Mouse (Mus musculus): ENCODE results near the gene Mrps21. TPM values are rescaled to one million over a fixed set of nuclear protein-coding genes. Genes with fewer than 3 reads are reported as not detected.

Mrps21 gene
- polyA plus RNA-seq, 2 experiments: 155 to 303 TPM

- Histone ChIP-seq H3K9me3 (ENCODE audit: control insufficient read depth, low read length) (no peaks in the 10 kb centered on the region), H3K4me3 (replicated peaks; ENCODE audit: low read length) (peak overlapping the region; percentile 39), H3K36me3 (ENCODE audit: control insufficient read depth, insufficient read depth, low read length) (no peaks in the 10 kb centered on the region), H3K9ac (ENCODE audit: low read depth, low read length, severe bottlenecking) (peak overlapping the region; percentile 51), H3K27ac (replicated peaks; ENCODE audit: low read depth, low read length) (no peak overlapping the region), H3K4me1 (ENCODE audit: control insufficient read depth, insufficient read depth, low read length) (peaks cover 26% of the 10 kb centered on the region), H3K4me2 (replicated peaks; ENCODE audit: low read depth, low read length, severe bottlenecking) (peak overlapping the region; percentile 89), H3K27me3 (ENCODE audit: control insufficient read depth, insufficient read depth, low read length) (no peaks in the 10 kb centered on the region)
- DNase-seq (ENCODE audit: low spot score) (peak; percentile 74), ATAC-seq (ENCODE audit: low FRiP score, low read depth) (peak; percentile 38; the same call in 1 of the 2 replicates)
- WGBS: under 1% methylated on average over 12 of the region's 12 CpGs
- no peak for TF ChIP-seq POLR2A (IDR thresholded peaks at IDR 0.05; ENCODE audit: borderline replicate concordance, extremely low read depth, insufficient read depth, insufficient read length)
Measured at GRCm38 (mm10) chr3:95905940-95906492, 34.7 kb upstream of the Mrps21 start.

GRCm38 (mm10) chr3:95905146-95905939 is 34.0 kb upstream of the Mrps21 start:
- DNase-seq (ENCODE audit: low spot score): peak; percentile 10
- Histone ChIP-seq H3K4me1 (ENCODE audit: control insufficient read depth, insufficient read depth, low read length) (peaks cover 26% of the 10 kb centered on the region), H3K4me2 (replicated peaks; ENCODE audit: low read depth, low read length, severe bottlenecking) (peak overlapping the region; percentile 89), H3K9ac (ENCODE audit: low read depth, low read length, severe bottlenecking) (peak overlapping the region; percentile 51), H3K36me3 (ENCODE audit: control insufficient read depth, insufficient read depth, low read length) (no peaks in the 10 kb centered on the region), H3K9me3 (ENCODE audit: control insufficient read depth, low read length) (no peaks in the 10 kb centered on the region), H3K27ac (replicated peaks; ENCODE audit: low read depth, low read length) (no peak overlapping the region), H3K27me3 (ENCODE audit: control insufficient read depth, insufficient read depth, low read length) (no peaks in the 10 kb centered on the region), H3K4me3 (replicated peaks; ENCODE audit: low read length) (peak overlapping the region; percentile 39)
- TF ChIP-seq POLR2A (IDR thresholded peaks at IDR 0.05; ENCODE audit: borderline replicate concordance, extremely low read depth, insufficient read depth, insufficient read length): no peak
- under 1% methylated on average over 18 of the region's 18 CpGs for WGBS
- 0 out of 2 replicates have a peak, but pooled peaks have one; percentile 21 for ATAC-seq (ENCODE audit: low FRiP score, low read depth)

- WGBS: under 1% methylated on average over 15 of the region's 15 CpGs
- DNase-seq (ENCODE audit: low spot score) (no peak), ATAC-seq (ENCODE audit: low FRiP score, low read depth) (no peak)
- no peaks in the 10 kb centered on the region for H3K27me3 ChIP-seq (ENCODE audit: control insufficient read depth, insufficient read depth, low read length)
- no peaks in the 10 kb centered on the region for H3K9me3 ChIP-seq (ENCODE audit: control insufficient read depth, low read length)
- H3K4me2 ChIP-seq (replicated peaks; ENCODE audit: low read depth, low read length, severe bottlenecking): peak within 1 kb of the TSS; percentile 89
- peak within 1 kb of the TSS; percentile 51 for H3K9ac ChIP-seq (ENCODE audit: low read depth, low read length, severe bottlenecking)
- no peak within 1 kb of the TSS for H3K27ac ChIP-seq (replicated peaks; ENCODE audit: low read depth, low read length)
- H3K4me3 ChIP-seq (replicated peaks; ENCODE audit: low read length): peak within 1 kb of the TSS; percentile 39
- no peaks in the 10 kb centered on the region for H3K36me3 ChIP-seq (ENCODE audit: control insufficient read depth, insufficient read depth, low read length)
- H3K4me1 ChIP-seq (ENCODE audit: control insufficient read depth, insufficient read depth, low read length): peaks cover 26% of the 10 kb centered on the region
- TF ChIP-seq POLR2A (IDR thresholded peaks at IDR 0.05; ENCODE audit: borderline replicate concordance, extremely low read depth, insufficient read depth, insufficient read length): no peak
Measured at GRCm38 (mm10) chr3:95904568-95904967, 33.2 kb upstream of the Mrps21 start, which contains the start of gene Car14. Gene Car14, minus strand, starts transcription at chr3:95904691.

- TF ChIP-seq POLR2A (IDR thresholded peaks at IDR 0.05; ENCODE audit: borderline replicate concordance, extremely low read depth, insufficient read depth, insufficient read length): no peak
- WGBS: 3% methylated on average over 13 of the region's 15 CpGs
- H3K4me1 ChIP-seq (ENCODE audit: control insufficient read depth, insufficient read depth, low read length): peaks cover 26% of the 10 kb centered on the region
Measured at GRCm38 (mm10) chr3:95903753-95904502, 32.6 kb upstream of the Mrps21 start.

GRCm38 (mm10) chr3:95902643-95903042 is 31.3 kb upstream of the Mrps21 start:
- Histone ChIP-seq H3K9ac (ENCODE audit: low read depth, low read length, severe bottlenecking) (peak overlapping the region; percentile 12; the same call in 1 of the 2 replicates), H3K4me2 (replicated peaks; ENCODE audit: low read depth, low read length, severe bottlenecking) (peak overlapping the region; percentile 89), H3K27ac (replicated peaks; ENCODE audit: low read depth, low read length) (no peak overlapping the region), H3K27me3 (ENCODE audit: control insufficient read depth, insufficient read depth, low read length) (no peaks in the 10 kb centered on the region), H3K9me3 (ENCODE audit: control insufficient read depth, low read length) (no peaks in the 10 kb centered on the region), H3K36me3 (ENCODE audit: control insufficient read depth, insufficient read depth, low read length) (peaks cover 12% of the 10 kb centered on the region), H3K4me1 (ENCODE audit: control insufficient read depth, insufficient read depth, low read length) (peaks cover 26% of the 10 kb centered on the region), H3K4me3 (replicated peaks; ENCODE audit: low read length) (no peak overlapping the region)
- 32% methylated on average over 6 of the region's 6 CpGs for WGBS
- no peak for TF ChIP-seq POLR2A (IDR thresholded peaks at IDR 0.05; ENCODE audit: borderline replicate concordance, extremely low read depth, insufficient read depth, insufficient read length)
- no peak for ATAC-seq (ENCODE audit: low FRiP score, low read depth)
- DNase-seq (ENCODE audit: low spot score): no peak

More at GRCm38 (mm10) chr3:95903753-95904502, 32.6 kb upstream of the Mrps21 start:
- H3K36me3 ChIP-seq (ENCODE audit: control insufficient read depth, insufficient read depth, low read length): peaks cover 4% of the 10 kb centered on the region; the same call in 1 of the 2 replicates
- DNase-seq (ENCODE audit: low spot score): no peak
- H3K9me3 ChIP-seq (ENCODE audit: control insufficient read depth, low read length): no peaks in the 10 kb centered on the region
- H3K27me3 ChIP-seq (ENCODE audit: control insufficient read depth, insufficient read depth, low read length): no peaks in the 10 kb centered on the region
- peak overlapping the region; percentile 89 for H3K4me2 ChIP-seq (replicated peaks; ENCODE audit: low read depth, low read length, severe bottlenecking)
- H3K4me3 ChIP-seq (replicated peaks; ENCODE audit: low read length): peak overlapping the region; percentile 39
- no peak for ATAC-seq (ENCODE audit: low FRiP score, low read depth)
- H3K9ac ChIP-seq (ENCODE audit: low read depth, low read length, severe bottlenecking): peak overlapping the region; percentile 51
- no peak overlapping the region for H3K27ac ChIP-seq (replicated peaks; ENCODE audit: low read depth, low read length)
